Mouse (Mus musculus): Measurements from ENCODE around the gene Gm47985. TPM values are rescaled to one million over a fixed set of nuclear protein-coding genes. Genes with fewer than 3 reads are reported as not detected.

Gene Gm47985
- total and polyA plus RNA-seq, 3 experiments, result 0.19 to 0.25 TPM; not detected in 1

DNA sequence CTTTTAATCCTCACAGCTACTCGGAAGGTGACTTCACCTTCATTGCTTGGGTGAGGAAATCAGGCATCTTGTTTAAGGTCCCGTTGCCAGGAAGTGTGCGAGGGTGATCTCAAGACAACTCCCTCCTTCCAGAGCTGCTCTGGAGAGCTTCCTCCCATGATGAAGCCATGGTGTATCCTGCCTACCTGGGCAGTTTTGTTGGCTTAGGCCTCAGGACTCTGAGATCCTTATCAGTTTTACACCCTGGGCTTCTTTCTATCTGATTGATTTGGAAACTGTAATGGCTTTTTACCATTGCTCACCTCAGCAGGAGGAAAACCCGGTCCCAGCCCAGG, 4.4 kb upstream of the Gm47985 start:
- H3K4me1 ChIP-seq (ENCODE audit: control insufficient read depth in 1 of 2, insufficient read depth in 2 of 2, low read length in 2 of 2), result peaks cover 27 to 45% of the 10 kb centered on the region in 2 experiments
- H3K79me2 ChIP-seq (ENCODE audit: control insufficient read depth, insufficient read depth, low read length, poor library complexity), result no peaks in the 10 kb centered on the region
- peak overlapping the region; percentile 41 to 52 for H3K4me3 ChIP-seq (ENCODE audit: control insufficient read depth in 1 of 2, insufficient read depth in 1 of 2, low read depth in 2 of 2, low read length in 2 of 2)
- H3K27ac ChIP-seq (ENCODE audit: control insufficient read depth, low read depth, low read length), result peak overlapping the region; percentile 92
- peaks cover 0 to 30% of the 10 kb centered on the region in 2 experiments; a peak in 2 of 4 replicates for H3K36me3 ChIP-seq (ENCODE audit: control insufficient read depth in 1 of 2, insufficient read depth in 2 of 2, low read length in 2 of 2)
- peak overlapping the region; percentile 33 for H3K9ac ChIP-seq (ENCODE audit: control insufficient read depth, low read depth, low read length, poor library complexity, severe bottlenecking)
- no peaks in the 10 kb centered on the region for H3K9me3 ChIP-seq (replicated peaks; ENCODE audit: insufficient read depth, low read length)
- TF ChIP-seq TCF12 (IDR thresholded peaks at IDR 0.05; ENCODE audit: low read depth, low read length), result 0 out of 2 replicates have a peak, but pooled peaks have one; percentile 4
- TF ChIP-seq HCFC1 (IDR thresholded peaks at IDR 0.05; ENCODE audit: low read depth, low read length), result 0 out of 2 replicates have a peak, but pooled peaks have one; percentile 10
- 0 out of 2 replicates have a peak, but pooled peaks have one; percentile 30 for TF ChIP-seq MAX (IDR thresholded peaks at IDR 0.05; ENCODE audit: low read length)
- TF ChIP-seq ELF1 (IDR thresholded peaks at IDR 0.05; ENCODE audit: low read depth, low read length), result 0 out of 2 replicates have a peak, but pooled peaks have one; percentile 22
- TF ChIP-seq POLR2A (IDR thresholded peaks at IDR 0.05; ENCODE audit: control insufficient read depth in 1 of 2, insufficient read depth in 1 of 2, low read depth in 1 of 2, low read length in 2 of 2, poor library complexity in 1 of 2), result 0 out of 4 replicates have a peak, but pooled peaks of 1 of the 2 experiments have one; percentile 42
- no peak for TF ChIP-seq SIN3A (IDR thresholded peaks at IDR 0.05; ENCODE audit: low read length)
- no peak; the same call in 1 of the 2 replicates for TF ChIP-seq NRF1 (IDR thresholded peaks at IDR 0.05; ENCODE audit: insufficient read depth, low read depth, low read length, poor library complexity, severe bottlenecking)
- peak; percentile 34; the same call in 1 of the 2 replicates for TF ChIP-seq POLR2AphosphoS2 (IDR thresholded peaks at IDR 0.05; ENCODE audit: low read length)
- TF ChIP-seq GATA1 (IDR thresholded peaks at IDR 0.05; ENCODE audit: low read depth, low read length), result 0 out of 2 replicates have a peak, but pooled peaks have one; percentile 20
- peak; percentile 19; the same call in 1 of the 2 replicates for TF ChIP-seq MXI1 (IDR thresholded peaks at IDR 0.05; ENCODE audit: low read depth, low read length)
- H3K27me3 ChIP-seq (ENCODE audit: control insufficient read depth in 1 of 2, insufficient read depth in 2 of 2, low read length in 2 of 2), result no peaks in the 10 kb centered on the region
- peak; percentile 9 for DNase-seq (ENCODE audit: low read depth, low spot score)

DNA sequence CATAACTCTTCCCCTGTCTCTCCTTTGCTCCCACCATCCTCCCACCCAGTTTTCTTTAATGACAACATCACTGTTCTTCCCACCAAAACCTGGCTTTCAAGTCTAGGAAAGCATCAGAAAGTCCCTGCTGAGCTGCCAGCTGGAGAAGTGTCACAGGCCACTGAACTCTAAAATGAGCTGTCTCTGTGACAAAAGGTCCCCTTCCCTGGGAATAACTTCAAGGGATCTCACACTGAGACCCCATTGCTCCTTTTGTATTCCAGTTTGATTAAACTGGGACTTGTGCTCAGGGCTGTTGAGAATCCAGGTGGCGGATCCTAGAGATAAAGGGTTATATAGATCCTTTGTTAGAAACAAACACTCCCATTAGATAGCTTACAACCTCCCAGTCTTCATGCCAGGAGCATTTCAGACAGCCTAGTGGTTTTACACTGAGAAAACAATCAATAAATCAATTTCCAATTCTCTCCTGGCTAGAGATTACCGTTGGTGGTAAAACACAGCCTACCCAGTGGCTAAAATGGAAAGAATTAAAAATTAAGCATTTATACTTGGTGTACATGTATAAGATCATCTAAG, 3.7 kb upstream of the Gm47985 start:
- no peak for TF ChIP-seq MAZ (IDR thresholded peaks at IDR 0.05; ENCODE audit: low read depth, low read length)
- 0 out of 4 replicates have a peak, but pooled peaks of 1 of the 2 experiments have one; percentile 7 for TF ChIP-seq USF2 (IDR thresholded peaks at IDR 0.05; ENCODE audit: borderline replicate concordance in 1 of 2, insufficient read depth in 1 of 2, low read depth in 1 of 2, low read length in 2 of 2)
- no peak for TF ChIP-seq MAX (IDR thresholded peaks at IDR 0.05; ENCODE audit: low read length)
- no peak for TF ChIP-seq SMC3 (IDR thresholded peaks at IDR 0.05; ENCODE audit: low read depth, low read length)
- no peaks in the 10 kb centered on the region for H3K9me3 ChIP-seq (replicated peaks; ENCODE audit: insufficient read depth, low read length)
- H3K79me2 ChIP-seq (ENCODE audit: control insufficient read depth, insufficient read depth, low read length, poor library complexity), result no peaks in the 10 kb centered on the region
- peak overlapping the region; percentile 23 for H3K27ac ChIP-seq (ENCODE audit: control insufficient read depth, low read depth, low read length)
- H3K27me3 ChIP-seq (ENCODE audit: control insufficient read depth in 1 of 2, insufficient read depth in 2 of 2, low read length in 2 of 2), result no peaks in the 10 kb centered on the region
- H3K4me3 ChIP-seq (ENCODE audit: control insufficient read depth in 1 of 2, insufficient read depth in 1 of 2, low read depth in 2 of 2, low read length in 2 of 2), result peak overlapping the region in 1 of 2 experiments; percentile 41; a peak in 2 of 4 replicates
- H3K4me1 ChIP-seq (ENCODE audit: control insufficient read depth in 1 of 2, insufficient read depth in 2 of 2, low read length in 2 of 2), result peaks cover 27 to 44% of the 10 kb centered on the region in 2 experiments
- peaks cover 0 to 28% of the 10 kb centered on the region in 2 experiments; a peak in 2 of 4 replicates for H3K36me3 ChIP-seq (ENCODE audit: control insufficient read depth in 1 of 2, insufficient read depth in 2 of 2, low read length in 2 of 2)
- peak; percentile 9 for DNase-seq (ENCODE audit: low read depth, low spot score)
- H3K9ac ChIP-seq (ENCODE audit: control insufficient read depth, low read depth, low read length, poor library complexity, severe bottlenecking), result 0 out of 2 replicates have a peak overlapping the region, but pooled peaks have one; percentile 3
